Mouse (Mus musculus) olfactory bulb, adult 2 months (tissue): Measurements from ENCODE around the gene Prg2.

Source experiments
- CTCF ChIP-seq: fragments of 200-500 bp; IDR thresholded peaks from 2 replicates; pipeline ENCODE4 v1.5.1; 2012; ENCODE audit warnings: low read depth, mild to moderate bottlenecking, low read length, moderate library complexity; ENCODE audit not compliant: insufficient read depth
- POLR2A ChIP-seq: fragments of 200-500 bp; IDR thresholded peaks from 2 replicates; pipeline ENCODE4 v1.6.1; 2012; ENCODE audit warnings: mild to moderate bottlenecking, low read depth, low read length, moderate library complexity; ENCODE audit not compliant: insufficient read depth

DNA sequence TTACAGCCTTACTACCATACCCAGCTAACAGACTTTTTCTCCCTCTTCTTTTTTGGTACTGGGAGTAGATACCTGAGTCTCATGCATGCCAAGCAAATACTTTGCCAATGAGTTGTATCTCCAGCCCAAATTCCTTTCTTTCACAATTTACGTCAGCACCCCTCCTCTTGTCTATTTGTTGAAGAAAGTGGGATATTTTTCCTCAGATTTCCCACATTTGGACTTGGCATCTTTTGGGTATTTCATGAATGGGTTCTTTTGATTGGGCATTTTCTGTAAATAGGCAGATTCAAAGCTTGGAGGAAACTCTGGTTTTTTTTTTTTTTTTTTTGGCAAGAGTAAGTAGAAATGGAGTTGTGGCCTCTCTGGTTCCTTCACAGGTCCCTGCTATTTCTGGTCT lies 28.0 kb upstream of the Prg2 start:
- TF ChIP-seq CTCF (no peak), POLR2A (no peak)
